Mouse (Mus musculus) bone marrow, adult 2 months (tissue): Measurements from ENCODE around the gene Ets2.

Experiments
- CTCF ChIP-seq: fragments of 200-500 bp; IDR thresholded peaks from 2 replicates; pipeline ENCODE4 v1.5.1; 2011; ENCODE audit warnings: low read length, control low read depth; ENCODE audit not compliant: control insufficient read depth, insufficient read depth
- POLR2A ChIP-seq: fragments of 200-500 bp; IDR thresholded peaks from 2 replicates; pipeline ENCODE4 v1.6.1; 2011; ENCODE audit warnings: low read depth, mild to moderate bottlenecking, control low read depth, low read length, borderline replicate concordance; ENCODE audit not compliant: control insufficient read depth

DNA sequence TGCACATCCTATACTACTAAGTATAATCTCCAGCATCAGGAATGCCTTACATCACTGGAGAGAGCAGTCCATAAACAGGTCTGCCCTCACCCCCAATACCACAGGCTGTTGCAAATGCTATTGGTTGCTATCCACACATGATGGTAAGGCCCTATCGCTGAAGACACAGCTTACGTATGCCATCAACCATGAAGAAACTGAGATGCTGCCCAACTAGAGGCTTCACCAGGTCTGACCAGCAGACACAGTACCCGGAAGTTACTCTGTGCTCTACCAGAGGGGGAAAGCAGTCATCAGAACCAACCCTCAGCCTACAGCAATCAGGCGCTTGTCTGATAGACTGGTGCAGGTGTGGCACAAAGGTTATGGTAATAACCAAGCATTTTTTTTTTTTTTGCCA is 24.9 kb downstream of the Ets2 start:
- TF ChIP-seq CTCF (no peak), POLR2A (no peak)
